ENCODE assay signal across 8 mouse cellular contexts in genomic region chr10:89823906-89824305, GRCm38 (mm10). TPM values are rescaled to one million over a fixed set of nuclear protein-coding genes. Genes with fewer than 3 reads are reported as not detected.
DNase-seq lines count a peak whose midpoint lies in the region; ATAC-seq and TF ChIP-seq lines count a peak whose summit lies in the region.

No protein-coding gene starts in this region.

- no peaks in the 10 kb centered on the region for H3K9me3 ChIP-seq in forebrain, postnatal 0 days (ENCODE audit: low read length)
- H3K9me3 ChIP-seq in forebrain, embryonic 15.5 days, result no peaks in the 10 kb centered on the region
- H3K9me3 ChIP-seq in heart, postnatal 0 days (replicated peaks; ENCODE audit: control insufficient read depth, low read length), result no peaks in the 10 kb centered on the region
- no peaks in the 10 kb centered on the region for H3K9me3 ChIP-seq in liver, embryonic 13.5 days (replicated peaks)

- H3K4me3 ChIP-seq in forebrain, postnatal 0 days (ENCODE audit: low read depth, low read length), result no peak overlapping the region
- H3K4me3 ChIP-seq in forebrain, embryonic 15.5 days, result no peak overlapping the region
- no peak overlapping the region for H3K4me3 ChIP-seq in heart, postnatal 0 days (ENCODE audit: low read depth, low read length)
- H3K4me3 ChIP-seq in liver, embryonic 13.5 days (replicated peaks), result no peak overlapping the region

- DNase-seq in forebrain, postnatal 0 days, result peak; percentile 49
- peak; percentile 82 for DNase-seq in 416B (ENCODE audit: low read depth)
- DNase-seq in ZHBTc4 (ENCODE audit: low read depth, low spot score), result peak; percentile 83
- DNase-seq in heart, postnatal 0 days (ENCODE audit: low spot score), result peak; percentile 52
- no peak for DNase-seq in liver, embryonic 13.5 days
- DNase-seq in thymus, postnatal 14 days, result peak; percentile 57

- H3K27me3 ChIP-seq in forebrain, postnatal 0 days (ENCODE audit: insufficient read depth, low read length), result no peaks in the 10 kb centered on the region
- H3K27me3 ChIP-seq in forebrain, embryonic 15.5 days, result no peaks in the 10 kb centered on the region
- no peaks in the 10 kb centered on the region for H3K27me3 ChIP-seq in heart, postnatal 0 days (ENCODE audit: control insufficient read depth, insufficient read depth, low read length)
- no peaks in the 10 kb centered on the region for H3K27me3 ChIP-seq in liver, embryonic 13.5 days

- peaks cover 2% of the 10 kb centered on the region; the same call in 1 of the 2 replicates for H3K36me3 ChIP-seq in forebrain, postnatal 0 days (ENCODE audit: insufficient read depth)
- no peaks in the 10 kb centered on the region for H3K36me3 ChIP-seq in forebrain, embryonic 15.5 days
- no peaks in the 10 kb centered on the region for H3K36me3 ChIP-seq in heart, postnatal 0 days (replicated peaks; ENCODE audit: control insufficient read depth, insufficient read depth, low read length)
- H3K36me3 ChIP-seq in liver, embryonic 13.5 days, result no peaks in the 10 kb centered on the region

- peak; percentile 53 for TF ChIP-seq CTCF in forebrain, postnatal 0 days (IDR thresholded peaks at IDR 0.05; ENCODE audit: low read depth)
- TF ChIP-seq CTCF in heart, postnatal 0 days (IDR thresholded peaks at IDR 0.05; ENCODE audit: low read depth), result peak; percentile 71

- no peak overlapping the region for H3K4me2 ChIP-seq in forebrain, postnatal 0 days (ENCODE audit: low read depth)
- H3K4me2 ChIP-seq in forebrain, embryonic 15.5 days (replicated peaks), result no peak overlapping the region
- H3K4me2 ChIP-seq in heart, postnatal 0 days (ENCODE audit: low read depth, low read length), result no peak overlapping the region
- H3K4me2 ChIP-seq in liver, embryonic 13.5 days, result no peak overlapping the region

- H3K4me1 ChIP-seq in forebrain, postnatal 0 days (ENCODE audit: insufficient read depth), result no peaks in the 10 kb centered on the region
- no peaks in the 10 kb centered on the region for H3K4me1 ChIP-seq in forebrain, embryonic 15.5 days
- no peaks in the 10 kb centered on the region for H3K4me1 ChIP-seq in heart, postnatal 0 days (ENCODE audit: control insufficient read depth, insufficient read depth)
- H3K4me1 ChIP-seq in liver, embryonic 13.5 days (replicated peaks), result no peaks in the 10 kb centered on the region

- 38% methylated on average over 2 of the region's 2 CpGs for WGBS in forebrain, postnatal 0 days
- WGBS in forebrain, embryonic 15.5 days, result 52% methylated on average over 2 of the region's 2 CpGs
- WGBS in heart, postnatal 0 days, result 26% methylated on average over 2 of the region's 2 CpGs
- 9% methylated on average over 2 of the region's 2 CpGs for WGBS in liver, embryonic 13.5 days (ENCODE audit: insufficient replicate concordance)

- peak; percentile 42; the same call in 1 of the 2 replicates for ATAC-seq in forebrain, postnatal 0 days
- ATAC-seq in forebrain, embryonic 15.5 days (replicated peaks), result no peak
- ATAC-seq in heart, postnatal 0 days (ENCODE audit: insufficient read depth, low read depth), result peak; percentile 72
- peak; percentile 59 for ATAC-seq in liver, embryonic 13.5 days (ENCODE audit: low read depth)
- ATAC-seq in erythroblast, adult 5-6 weeks (replicated peaks; ENCODE audit: low FRiP score, poor library complexity, severe bottlenecking), result no peak

- H3K27ac ChIP-seq in forebrain, postnatal 0 days (ENCODE audit: low read depth, low read length), result no peak overlapping the region
- H3K27ac ChIP-seq in forebrain, embryonic 15.5 days (replicated peaks), result no peak overlapping the region
- no peak overlapping the region for H3K27ac ChIP-seq in heart, postnatal 0 days (ENCODE audit: low read depth)
- no peak overlapping the region for H3K27ac ChIP-seq in liver, embryonic 13.5 days

- no peak for TF ChIP-seq EP300 in heart, postnatal 0 days (IDR thresholded peaks at IDR 0.05; ENCODE audit: low read depth)

- no peak overlapping the region for H3K9ac ChIP-seq in forebrain, postnatal 0 days
- no peak overlapping the region for H3K9ac ChIP-seq in forebrain, embryonic 15.5 days (replicated peaks)
- H3K9ac ChIP-seq in heart, postnatal 0 days (replicated peaks; ENCODE audit: low read depth, low read length), result no peak overlapping the region
- no peak overlapping the region for H3K9ac ChIP-seq in liver, embryonic 13.5 days

RNA-seq across cellular contexts. Expression of gene Anks1b, which starts 49.4 kb away (rescaled TPM):
- 133 and 145 TPM in 2 replicates for total RNA-seq in forebrain, postnatal 0 days (2014; rRNA removed)
- polyA plus RNA-seq in forebrain, postnatal 0 days (2015; fragmentation: Nextera tagmentation; extraction: Ambion mirVana), result 81.5 and 120 TPM in 2 replicates
- polyA plus RNA-seq in forebrain, embryonic 15.5 days (2015; fragmentation: Nextera tagmentation; extraction: Ambion mirVana), result 55.0 and 63.1 TPM in 2 replicates
- not detected in 2 replicates for total RNA-seq in heart, postnatal 0 days (2014; rRNA removed; ENCODE audit: low replicate concordance)
- polyA plus RNA-seq in heart, postnatal 0 days (2015; fragmentation: Nextera tagmentation; extraction: Ambion mirVana), result 0.26 and 0.27 TPM in 2 replicates
- 0.25 TPM in 1 of 2 replicates, not detected in the other for polyA plus RNA-seq in liver, embryonic 13.5 days (2015; fragmentation: Nextera tagmentation; extraction: Ambion mirVana)
- not detected in 2 replicates for total RNA-seq in erythroblast, adult 5-6 weeks (2015; ENCODE audit: low replicate concordance)
- total RNA-seq in erythroblast, adult 5-6 weeks (2017; ENCODE audit: low replicate concordance), result under 0.01 TPM in 1 of 2 replicates, not detected in the other

Comparison
In these comparisons a context has a peak if more than half of its experiments do, and no peak if none do; other contexts are left out.
1. ATAC-seq: peak in forebrain, postnatal 0 days (single experiment), heart, postnatal 0 days (single experiment) and liver, embryonic 13.5 days (single experiment); none in forebrain, embryonic 15.5 days (single experiment) and erythroblast, adult 5-6 weeks (single experiment).
2. RNA of gene Anks1b, which starts 49.4 kb away (polyA plus RNA-seq): 81.5 to 120 TPM in forebrain, postnatal 0 days and 55.0 to 63.1 TPM in forebrain, embryonic 15.5 days; 0.26 to 0.27 TPM in heart, postnatal 0 days and 0.25 TPM in liver, embryonic 13.5 days; every median in the first group is over 10 times any median in the second.